In genomic region chr13:24481615-24482295, GRCm38 (mm10) we compare ENCODE assay signal across 8 mouse cellular contexts.
DNase-seq lines count a peak whose midpoint lies in the region; ATAC-seq and TF ChIP-seq lines count a peak whose summit lies in the region.

No protein-coding gene starts in this region.

- ATAC-seq in Patski = peak; percentile 71
- peak; percentile 83 for ATAC-seq in common myeloid progenitor, adult 5-6 weeks (replicated peaks; ENCODE audit: low read depth, poor library complexity, severe bottlenecking)
- ATAC-seq in monocyte, adult 5-6 weeks (replicated peaks; ENCODE audit: insufficient number of reproducible peaks, low FRiP score, low TSS enrichment, poor library complexity, severe bottlenecking) = peak; percentile 55; the same call in 1 of the 2 replicates

- TF ChIP-seq CTCF in Patski (IDR thresholded peaks at IDR 0.05) = peak; percentile 92

- in situ Hi-C loops in Patski (cut with MboI; ENCODE audit: low pct_unique_long_range_greater_than_20kb) = loop anchor here (5.0 to 10.0 kb wide), 3 partner anchors 296 to 503 kb away; no protein-coding TSS in a partner anchor

- CTCF ChIA-PET in Patski (lab: Charles Lee) = interaction anchor here (0.6 to 1.7 kb wide), 27 partner anchors 9 to 510 kb away, joined by 3 to 32 read pairs (median 4); no protein-coding TSS in a partner anchor

- DNase-seq in 3134 (ENCODE audit: extremely low read depth, insufficient read length, low spot score) (peak; percentile 9), Patski (ENCODE audit: low read depth, low spot score) (peak; percentile 7)
- peak; percentile 11 for DNase-seq in gastrocnemius, postnatal 10 days
- DNase-seq in kidney, adult 11 months = peak; percentile 8
- peak; percentile 42 for DNase-seq in left cerebral cortex, postnatal 4 days
- peak; percentile 10 for DNase-seq in testis, postnatal 14 days (ENCODE audit: low spot score)

- intact Hi-C loops in left cerebral cortex, postnatal 4 days (cut with DNase I) = loop anchor here (5.0 kb wide), 1 partner anchor 206 kb away; no protein-coding TSS in a partner anchor

- H3K27me3 ChIP-seq in Patski = no peaks in the 10 kb centered on the region

- POLR2A ChIA-PET in Patski (lab: Charles Lee) = no interaction called here

Comparison
In these comparisons a context has a peak if more than half of its experiments do, and no peak if none do; other contexts are left out.
1. Peak in every context shown above with its lines: DNase-seq and ATAC-seq.